Mouse (Mus musculus): ENCODE data around the gene Vps13d. TPM values are rescaled to one million over a fixed set of nuclear protein-coding genes. Genes with fewer than 3 reads are reported as not detected.

Gene Vps13d
- polyA plus RNA-seq, 1 experiment = 71.8 TPM

DNA sequence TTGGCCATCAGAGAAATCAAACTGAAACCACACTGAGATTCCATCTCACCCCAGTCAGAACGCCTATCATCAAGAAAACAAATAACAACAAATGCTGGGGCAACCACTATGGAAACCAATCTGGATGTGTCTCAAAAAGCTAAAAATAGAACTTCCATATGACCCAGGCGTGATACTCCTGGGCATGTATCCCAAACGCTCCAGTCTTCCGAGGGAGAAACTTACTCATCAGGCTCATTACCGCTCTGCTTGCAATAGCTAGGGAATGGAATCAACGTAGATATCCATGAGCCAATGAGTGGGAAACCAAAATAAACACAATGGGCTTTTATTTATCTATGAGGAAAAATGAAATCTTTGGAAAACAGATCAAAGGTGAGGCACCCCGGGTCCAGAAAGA, 242.9 kb downstream of the Vps13d start:
- Histone ChIP-seq H3K4me1 (ENCODE audit: control insufficient read depth, insufficient read depth, low read length) (0 out of 2 replicates have a peak, but pooled peaks cover 7% of the 10 kb centered on the region), H3K27ac (ENCODE audit: insufficient read depth, low read depth, low read length) (no peak overlapping the region), H3K4me3 (ENCODE audit: insufficient read depth, low read depth, low read length) (no peak overlapping the region)
- TF ChIP-seq CTCF (IDR thresholded peaks at IDR 0.05; ENCODE audit: insufficient read depth, low read depth, low read length) (no peak), POLR2A (IDR thresholded peaks at IDR 0.05; ENCODE audit: insufficient read depth, low read depth, low read length) (no peak)
- 70% methylated on average over 7 of the region's 7 CpGs for WGBS

DNA sequence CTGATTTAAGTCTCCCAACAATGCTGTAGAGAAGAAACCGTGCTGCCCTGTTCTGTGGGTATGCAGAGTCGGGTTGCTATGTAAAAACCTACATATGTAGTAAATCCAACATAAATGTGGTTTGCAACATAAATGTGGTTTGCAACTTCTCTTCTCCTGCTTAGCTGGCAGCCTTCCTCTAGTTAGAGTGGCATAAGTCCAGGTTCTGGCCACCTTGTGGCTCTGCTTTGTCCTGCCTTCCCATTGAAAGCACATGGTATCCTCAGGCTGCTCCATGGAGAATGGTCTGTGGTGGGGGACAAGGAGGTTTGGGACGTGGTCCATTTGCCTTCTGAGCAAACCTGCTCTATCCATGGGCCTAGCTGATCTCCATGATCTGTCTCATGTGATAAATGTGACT, 243.9 kb downstream of the Vps13d start:
- Histone ChIP-seq H3K4me3 (ENCODE audit: insufficient read depth, low read depth, low read length) (no peak overlapping the region), H3K27ac (ENCODE audit: insufficient read depth, low read depth, low read length) (no peak overlapping the region), H3K4me1 (ENCODE audit: control insufficient read depth, insufficient read depth, low read length) (0 out of 2 replicates have a peak, but pooled peaks cover 7% of the 10 kb centered on the region)
- 97% methylated on average over 3 of the region's 3 CpGs for WGBS
- no peak for TF ChIP-seq POLR2A (IDR thresholded peaks at IDR 0.05; ENCODE audit: insufficient read depth, low read depth, low read length)
- no peak for TF ChIP-seq CTCF (IDR thresholded peaks at IDR 0.05; ENCODE audit: insufficient read depth, low read depth, low read length)

DNA sequence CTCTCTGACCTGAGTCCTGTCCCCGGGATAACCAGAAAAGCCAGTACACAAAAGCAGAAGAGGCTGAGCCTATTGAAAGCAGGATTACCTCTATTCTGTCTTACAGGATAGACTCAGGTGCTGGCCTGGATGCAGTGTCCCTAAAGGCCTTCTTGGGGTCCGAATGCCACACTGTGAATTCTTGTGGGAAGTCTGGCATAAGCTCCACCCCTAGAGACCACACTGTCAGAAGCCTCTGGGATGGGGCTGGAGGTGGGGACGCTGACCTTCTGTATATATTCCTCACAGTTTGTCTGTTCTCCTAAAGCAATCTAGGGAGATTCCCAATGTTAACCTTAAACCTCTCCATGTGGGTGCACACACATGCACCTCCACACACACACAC, 244.5 kb downstream of the Vps13d start:
- Histone ChIP-seq H3K27ac (ENCODE audit: insufficient read depth, low read depth, low read length) (no peak overlapping the region), H3K4me1 (ENCODE audit: control insufficient read depth, insufficient read depth, low read length) (0 out of 2 replicates have a peak, but pooled peaks cover 7% of the 10 kb centered on the region), H3K4me3 (ENCODE audit: insufficient read depth, low read depth, low read length) (no peak overlapping the region)
- TF ChIP-seq CTCF (IDR thresholded peaks at IDR 0.05; ENCODE audit: insufficient read depth, low read depth, low read length) = no peak
- no peak for TF ChIP-seq POLR2A (IDR thresholded peaks at IDR 0.05; ENCODE audit: insufficient read depth, low read depth, low read length)
- WGBS = 86% methylated on average over 3 of the region's 3 CpGs

DNA sequence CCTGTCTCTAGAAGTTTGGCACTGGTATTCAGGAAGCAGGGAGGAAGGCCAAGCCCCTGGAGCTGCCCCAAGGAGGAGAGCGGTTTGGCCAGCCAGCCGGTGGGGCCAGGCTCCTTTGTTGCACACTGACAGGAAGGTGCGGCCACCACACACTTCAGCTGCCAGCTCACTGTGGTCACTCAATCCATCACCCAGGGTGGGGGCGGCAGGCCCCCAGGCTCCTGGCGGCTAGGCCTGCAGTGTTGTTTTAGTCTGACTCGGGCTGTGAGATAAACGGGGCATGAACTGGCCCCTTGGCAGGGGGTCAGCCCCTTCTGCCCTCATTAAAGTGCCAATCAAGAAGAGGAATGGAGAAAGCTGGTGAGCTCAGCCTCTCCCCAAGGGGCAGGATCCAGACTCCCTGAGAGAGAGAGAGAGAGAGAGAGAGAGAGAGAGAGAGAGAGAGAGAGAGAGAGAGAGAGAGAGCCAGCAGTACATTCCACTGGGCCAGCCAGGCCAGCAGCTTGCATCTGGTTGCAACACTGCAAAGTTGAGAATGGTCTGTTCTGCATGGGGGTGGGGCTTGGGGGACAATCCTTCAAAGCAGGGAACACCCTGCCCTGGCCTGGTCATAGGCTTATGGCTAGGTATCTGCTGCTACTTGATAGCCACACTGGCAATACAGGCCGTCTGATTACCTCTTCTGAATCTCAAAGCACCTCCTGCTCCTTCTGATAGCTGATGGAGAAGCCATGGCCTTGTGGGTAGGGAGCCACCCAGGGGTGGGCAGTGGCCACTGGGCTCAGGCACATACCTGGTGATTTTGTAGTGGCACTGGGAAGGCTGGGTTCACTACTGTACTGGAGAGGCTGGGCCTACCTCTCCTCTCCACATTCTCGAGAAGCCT, 245.1 kb downstream of the Vps13d start:
- 56% methylated on average over 9 of the region's 9 CpGs for WGBS
- Histone ChIP-seq H3K4me1 (ENCODE audit: control insufficient read depth, insufficient read depth, low read length) (0 out of 2 replicates have a peak, but pooled peaks cover 7% of the 10 kb centered on the region), H3K4me3 (ENCODE audit: insufficient read depth, low read depth, low read length) (no peak overlapping the region), H3K27ac (ENCODE audit: insufficient read depth, low read depth, low read length) (no peak overlapping the region)
- TF ChIP-seq POLR2A (IDR thresholded peaks at IDR 0.05; ENCODE audit: insufficient read depth, low read depth, low read length) (no peak), CTCF (IDR thresholded peaks at IDR 0.05; ENCODE audit: insufficient read depth, low read depth, low read length) (no peak)

DNA sequence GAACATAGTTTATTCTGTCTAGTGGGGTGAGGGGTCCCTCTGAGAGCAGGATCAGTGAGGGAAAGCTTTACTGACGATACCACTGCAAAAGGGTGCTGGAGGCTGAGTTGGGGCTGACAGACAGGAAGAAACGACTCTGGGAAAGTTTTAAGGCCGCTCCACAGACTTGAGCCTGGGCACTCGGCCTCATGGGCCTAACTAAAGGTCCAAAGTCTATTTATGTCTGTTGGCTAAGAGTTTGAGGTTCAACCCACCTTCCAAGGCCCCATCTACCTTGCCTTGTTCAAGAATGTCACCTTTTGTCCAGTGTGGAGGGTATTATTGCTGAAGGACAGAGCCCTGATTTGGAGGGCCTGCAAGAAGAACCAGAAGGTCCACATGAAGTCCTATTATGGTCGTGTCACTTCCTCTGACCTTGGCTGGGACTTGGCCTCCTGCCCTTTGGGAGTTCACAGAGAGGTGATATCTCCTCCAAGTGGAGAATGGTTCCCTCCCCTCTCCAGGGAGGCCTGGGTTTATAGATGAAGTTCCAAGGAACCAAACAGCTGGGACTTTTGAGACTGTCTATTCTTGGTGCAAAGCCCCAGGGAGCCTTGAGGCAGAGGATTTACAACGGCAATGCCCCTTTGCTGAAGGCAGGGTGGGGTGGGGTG, 246.9 kb downstream of the Vps13d start:
- WGBS = 72% methylated on average over 6 of the region's 6 CpGs
- H3K4me3 ChIP-seq (ENCODE audit: insufficient read depth, low read depth, low read length) = no peak overlapping the region
- H3K27ac ChIP-seq (ENCODE audit: insufficient read depth, low read depth, low read length) = no peak overlapping the region
- 0 out of 2 replicates have a peak, but pooled peaks cover 7% of the 10 kb centered on the region for H3K4me1 ChIP-seq (ENCODE audit: control insufficient read depth, insufficient read depth, low read length)
- TF ChIP-seq CTCF (IDR thresholded peaks at IDR 0.05; ENCODE audit: insufficient read depth, low read depth, low read length) = no peak
- TF ChIP-seq POLR2A (IDR thresholded peaks at IDR 0.05; ENCODE audit: insufficient read depth, low read depth, low read length) = no peak

DNA sequence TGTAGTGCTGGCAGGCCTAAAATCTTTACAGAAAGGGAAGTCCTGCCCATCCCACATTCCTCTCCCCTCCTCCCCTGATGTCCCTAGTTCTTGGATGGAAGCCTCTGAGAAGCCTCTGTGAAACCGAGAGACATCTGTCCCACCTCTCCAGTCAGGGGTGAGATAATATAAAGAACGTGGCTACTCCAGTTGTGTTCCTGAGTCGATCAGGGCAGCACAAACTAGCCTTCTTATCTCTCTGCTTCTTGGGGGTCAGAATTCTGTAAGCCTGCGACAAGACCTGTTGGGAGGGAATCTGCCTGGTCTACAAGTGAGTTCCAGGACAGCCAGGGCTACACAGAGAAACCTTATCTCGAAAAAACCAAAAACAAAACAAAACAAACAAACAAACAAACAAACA, 251.5 kb downstream of the Vps13d start:
- Histone ChIP-seq H3K4me3 (ENCODE audit: insufficient read depth, low read depth, low read length) (no peak overlapping the region), H3K4me1 (ENCODE audit: control insufficient read depth, insufficient read depth, low read length) (no peaks in the 10 kb centered on the region), H3K27ac (ENCODE audit: insufficient read depth, low read depth, low read length) (no peak overlapping the region)
- no peak for TF ChIP-seq POLR2A (IDR thresholded peaks at IDR 0.05; ENCODE audit: insufficient read depth, low read depth, low read length)
- no peak for TF ChIP-seq CTCF (IDR thresholded peaks at IDR 0.05; ENCODE audit: insufficient read depth, low read depth, low read length)
- WGBS = 92% methylated on average over 5 of the region's 5 CpGs

DNA sequence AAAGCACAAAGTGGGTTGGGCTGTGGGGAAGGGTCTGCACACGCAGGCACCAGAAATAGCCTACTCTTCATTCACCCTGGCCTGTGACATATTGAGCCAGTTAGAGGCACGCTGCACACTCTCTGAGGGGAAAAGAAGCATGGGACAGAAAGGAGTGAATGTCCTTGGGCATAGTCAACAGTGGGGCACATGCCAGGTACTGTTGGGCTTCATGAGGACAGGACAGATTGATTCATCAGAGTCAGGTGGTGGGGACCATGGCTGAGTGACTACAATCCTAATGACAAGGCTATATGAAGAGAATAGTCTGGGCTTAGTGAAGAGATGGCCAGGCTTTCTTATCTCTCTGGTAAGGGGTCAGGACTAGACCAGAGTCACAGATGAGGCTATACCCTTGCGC, 252.4 kb downstream of the Vps13d start:
- Histone ChIP-seq H3K4me3 (ENCODE audit: insufficient read depth, low read depth, low read length) (no peak overlapping the region), H3K4me1 (ENCODE audit: control insufficient read depth, insufficient read depth, low read length) (no peaks in the 10 kb centered on the region), H3K27ac (ENCODE audit: insufficient read depth, low read depth, low read length) (no peak overlapping the region)
- TF ChIP-seq CTCF (IDR thresholded peaks at IDR 0.05; ENCODE audit: insufficient read depth, low read depth, low read length) = no peak
- TF ChIP-seq POLR2A (IDR thresholded peaks at IDR 0.05; ENCODE audit: insufficient read depth, low read depth, low read length) = no peak
- 96% methylated on average over 3 of the region's 3 CpGs for WGBS

DNA sequence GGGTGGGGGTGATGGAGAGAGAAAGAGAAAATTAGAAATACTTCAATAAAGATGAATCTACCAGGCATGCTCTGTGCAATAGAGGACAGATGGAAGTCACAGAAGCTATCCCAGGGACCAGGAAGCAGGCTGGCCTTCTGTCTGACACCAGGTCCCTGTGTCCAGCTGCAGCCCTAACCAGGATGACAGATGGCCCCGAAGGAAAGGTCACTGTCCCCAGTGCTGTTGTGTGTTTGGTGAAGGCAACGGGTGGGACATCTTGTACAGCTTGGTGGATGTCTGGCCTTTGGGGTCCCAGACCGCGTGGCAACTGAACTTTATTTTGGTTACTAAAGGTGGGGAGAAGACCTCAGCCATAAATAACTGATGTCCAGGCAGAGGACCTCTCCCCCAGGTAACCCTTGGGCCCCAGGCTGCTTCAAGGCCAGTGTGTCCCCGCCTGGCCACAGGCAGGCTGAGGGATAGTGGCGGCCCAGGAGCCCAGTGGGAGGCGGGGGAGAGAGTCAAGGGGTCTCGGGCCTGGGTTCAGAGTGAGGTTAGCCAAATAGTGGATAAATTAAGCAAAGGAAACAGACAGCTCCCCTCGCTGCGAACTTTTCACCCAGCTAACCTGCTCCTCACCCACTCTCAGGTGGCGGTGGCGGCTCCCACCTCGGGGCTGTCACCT, 253.9 kb downstream of the Vps13d start:
- 91% methylated on average over 13 of the region's 13 CpGs for WGBS
- no peak overlapping the region for H3K4me3 ChIP-seq (ENCODE audit: insufficient read depth, low read depth, low read length)
- H3K4me1 ChIP-seq (ENCODE audit: control insufficient read depth, insufficient read depth, low read length) = no peaks in the 10 kb centered on the region
- no peak overlapping the region for H3K27ac ChIP-seq (ENCODE audit: insufficient read depth, low read depth, low read length)
- TF ChIP-seq POLR2A (IDR thresholded peaks at IDR 0.05; ENCODE audit: insufficient read depth, low read depth, low read length) = no peak
- TF ChIP-seq CTCF (IDR thresholded peaks at IDR 0.05; ENCODE audit: insufficient read depth, low read depth, low read length) = no peak
